Mouse (Mus musculus): ENCODE measurements around the gene Shb.

The Shb gene

DNA sequence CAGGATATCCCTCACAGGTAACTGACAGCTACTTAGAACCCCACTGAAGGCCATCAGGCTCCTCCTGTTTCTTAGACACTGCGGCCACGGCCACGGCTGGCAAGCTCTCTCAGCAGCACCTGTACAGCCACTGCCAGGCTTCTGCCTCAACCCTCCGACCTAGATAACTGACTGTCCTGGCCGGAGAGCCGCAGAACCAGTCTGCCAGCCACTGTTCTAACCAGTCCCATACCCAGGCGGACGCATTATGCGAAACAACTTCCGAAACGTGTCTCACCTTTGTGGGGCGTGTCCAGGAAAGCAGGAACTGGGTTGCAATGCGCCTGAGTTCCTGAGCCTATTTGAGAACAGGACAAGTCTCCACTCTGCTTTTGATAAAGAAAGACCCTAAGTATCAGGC, 50.0 kb downstream of the Shb start:
- DNase-seq (ENCODE audit: low spot score), result no peak

DNA sequence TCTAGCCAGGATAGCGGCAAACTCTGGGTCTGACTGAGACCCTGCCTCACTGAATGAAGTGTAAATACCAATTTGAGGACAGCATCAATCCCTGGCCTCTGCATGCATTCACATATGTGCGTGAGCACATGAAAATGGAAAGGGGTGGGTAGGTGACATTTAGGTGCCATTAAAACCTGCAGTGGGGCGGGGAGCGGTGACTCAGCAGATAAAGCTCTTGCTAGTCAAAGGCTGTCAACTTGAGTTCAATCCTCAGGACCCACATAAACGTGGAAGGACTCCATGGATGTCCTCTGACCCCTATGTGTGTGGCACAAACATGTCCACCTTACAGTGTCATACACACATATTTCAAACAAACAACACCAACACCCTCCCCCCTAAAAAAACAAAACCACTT, 50.8 kb downstream of the Shb start:
- DNase-seq (ENCODE audit: low spot score), result no peak

DNA sequence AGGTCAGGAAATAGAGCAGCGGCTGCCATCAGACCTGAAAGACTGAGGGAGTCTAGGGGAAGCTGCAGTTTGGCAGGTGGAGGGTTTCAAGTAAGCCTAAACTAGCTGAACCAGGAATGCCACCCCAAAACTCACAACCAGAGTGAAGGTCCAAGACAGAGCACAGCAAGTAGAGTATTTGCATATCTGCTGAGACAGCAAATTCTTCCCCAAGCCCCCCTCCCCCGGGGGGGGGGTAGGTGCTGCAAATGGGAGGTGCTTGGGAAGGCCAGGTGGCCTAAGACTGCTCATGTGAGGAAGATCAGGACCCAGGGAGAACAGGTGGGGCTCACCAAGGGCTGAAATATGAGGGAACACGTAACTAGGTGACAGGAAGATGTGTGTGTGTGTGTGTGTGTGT, 51.7 kb downstream of the Shb start:
- no peak for DNase-seq (ENCODE audit: low spot score)

DNA sequence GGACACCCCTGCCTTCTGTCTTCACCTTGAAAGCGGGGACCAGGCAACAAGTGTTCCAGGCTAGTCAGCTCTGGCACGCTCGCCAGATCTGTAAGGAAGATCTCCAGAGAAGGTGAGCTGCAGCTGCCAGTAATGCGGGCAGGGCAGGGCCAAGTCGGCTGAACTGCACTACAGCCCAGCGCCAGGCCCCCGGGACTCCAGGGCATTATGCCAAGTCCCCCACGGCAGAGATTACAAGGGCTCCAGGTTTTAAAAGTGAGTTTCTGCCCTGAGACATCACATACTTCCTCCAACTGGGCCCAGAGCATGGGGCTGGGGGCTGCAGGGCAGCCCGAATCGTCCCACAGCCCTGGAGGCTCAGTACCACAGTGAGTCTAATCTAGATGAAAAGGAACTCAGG, 52.8 kb downstream of the Shb start:
- no peak for DNase-seq (ENCODE audit: low spot score)

DNA sequence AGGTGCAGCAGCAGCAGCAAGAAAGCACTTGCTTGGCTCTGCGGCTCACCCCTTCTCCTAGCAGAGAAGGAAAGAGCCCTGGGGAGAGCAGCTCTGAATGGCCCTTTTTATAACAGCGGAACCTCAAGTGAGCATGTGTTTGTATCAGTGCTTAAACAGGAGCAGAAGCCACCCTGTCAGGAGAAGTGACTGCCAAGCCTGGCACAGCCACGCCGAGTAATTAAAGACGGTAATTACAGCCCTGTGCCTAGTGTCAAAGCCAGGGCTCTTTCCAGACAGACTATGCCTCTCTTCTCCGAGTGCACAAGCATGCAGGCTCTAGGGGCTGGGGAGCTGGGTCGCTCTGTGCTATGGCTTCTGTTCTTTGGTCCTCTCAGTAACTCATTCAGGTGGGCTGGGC, 54.1 kb downstream of the Shb start:
- DNase-seq (ENCODE audit: low spot score), result no peak

DNA sequence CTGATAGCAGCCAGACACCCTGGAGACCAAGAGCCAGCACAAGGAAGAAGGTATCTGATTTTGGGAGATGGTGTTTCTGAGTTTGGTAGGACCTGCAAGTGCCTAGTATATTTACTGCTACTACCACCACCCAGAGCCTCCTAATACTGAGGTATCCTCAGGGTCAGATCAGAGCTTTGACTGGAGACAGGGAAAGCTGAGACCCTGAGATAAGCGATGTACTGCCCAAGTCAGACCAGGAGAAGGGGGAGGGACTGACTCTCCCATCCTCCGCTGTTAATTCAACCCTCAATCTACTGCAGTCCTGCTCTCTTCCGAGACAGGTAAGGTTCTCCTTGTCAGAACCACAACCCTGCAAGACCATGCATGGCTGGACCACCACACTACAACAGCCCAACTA, 55.2 kb downstream of the Shb start:
- no peak for DNase-seq (ENCODE audit: low spot score)

DNA sequence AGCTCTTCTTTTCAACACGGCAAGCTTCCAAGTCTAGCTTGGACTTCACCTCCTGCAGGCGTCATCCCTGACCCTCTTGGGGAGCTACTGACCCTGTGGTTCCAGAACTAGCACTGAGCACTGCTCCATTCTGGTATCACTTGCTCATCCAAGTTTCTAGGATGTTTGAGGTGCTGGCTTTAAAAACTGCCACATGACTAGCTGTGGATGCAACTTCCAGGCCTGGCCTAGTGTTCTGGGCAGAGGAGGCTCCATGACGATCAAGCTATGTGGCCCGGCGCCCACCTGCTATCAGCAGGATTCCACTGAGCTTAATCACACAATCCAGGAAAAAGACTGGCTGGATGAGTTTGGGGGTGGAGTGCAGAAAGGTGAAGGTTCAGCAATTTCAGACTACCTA, 57.4 kb downstream of the Shb start:
- DNase-seq (ENCODE audit: low spot score), result no peak

DNA sequence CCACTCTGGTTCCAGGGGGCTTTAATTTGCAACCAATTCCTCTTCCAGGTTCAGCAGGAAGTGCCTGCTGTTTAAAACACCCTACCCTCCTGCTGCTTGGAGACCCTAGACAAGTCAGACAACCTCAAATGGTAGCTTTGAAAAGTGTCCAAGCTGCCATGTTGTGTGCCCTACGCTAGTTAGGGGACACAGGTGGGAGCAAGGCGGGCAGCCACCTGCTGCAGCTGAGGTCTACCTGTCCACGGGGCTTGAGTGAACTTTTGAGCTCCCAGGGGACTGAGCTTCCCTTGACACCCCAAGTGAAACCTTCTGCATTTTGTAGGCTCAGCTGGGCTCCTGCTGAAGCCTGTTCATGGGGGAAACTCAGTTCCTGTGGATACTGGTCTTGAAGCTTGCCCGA, 58.1 kb downstream of the Shb start:
- DNase-seq (ENCODE audit: low spot score), result no peak

DNA sequence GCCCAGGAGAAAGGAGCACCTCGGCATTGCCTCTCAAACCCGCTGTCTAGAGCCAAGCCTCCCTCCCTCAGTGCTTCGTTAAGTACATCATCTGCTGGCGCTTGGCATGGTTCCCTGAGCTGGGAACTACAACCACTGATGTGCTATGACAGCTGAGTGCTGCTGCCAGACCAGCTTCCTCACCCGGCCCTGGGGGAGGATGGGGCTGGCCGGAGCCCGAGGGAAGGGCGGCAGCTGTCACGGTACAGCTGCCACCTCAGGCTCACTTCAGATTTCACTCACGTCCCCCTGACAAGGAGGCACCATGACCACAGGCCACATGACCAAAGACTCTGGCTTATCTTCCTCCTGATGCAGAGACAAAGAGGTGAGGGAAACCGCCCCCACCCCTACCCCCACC, 59.1 kb downstream of the Shb start:
- peak; percentile 60 for DNase-seq (ENCODE audit: low spot score)

DNA sequence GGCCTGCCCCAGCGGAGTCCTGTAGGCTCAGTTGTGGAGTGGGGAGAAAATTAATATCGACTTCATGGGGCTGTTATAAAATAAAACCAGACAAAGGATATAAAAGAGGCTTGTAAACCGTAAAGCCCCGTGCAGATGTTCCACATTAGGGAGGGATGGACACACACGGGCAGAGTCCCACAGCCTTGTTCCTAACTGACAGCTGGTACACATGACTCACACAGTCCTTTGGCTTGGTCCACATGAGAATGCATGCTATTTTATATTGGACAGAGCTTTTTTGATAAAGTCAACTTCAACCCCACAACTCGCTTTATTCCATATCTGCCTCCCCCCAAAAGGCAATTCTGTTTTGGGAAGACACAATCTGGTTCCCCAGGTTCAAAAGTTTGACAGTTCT, 59.6 kb downstream of the Shb start:
- DNase-seq (ENCODE audit: low spot score), result no peak

DNA sequence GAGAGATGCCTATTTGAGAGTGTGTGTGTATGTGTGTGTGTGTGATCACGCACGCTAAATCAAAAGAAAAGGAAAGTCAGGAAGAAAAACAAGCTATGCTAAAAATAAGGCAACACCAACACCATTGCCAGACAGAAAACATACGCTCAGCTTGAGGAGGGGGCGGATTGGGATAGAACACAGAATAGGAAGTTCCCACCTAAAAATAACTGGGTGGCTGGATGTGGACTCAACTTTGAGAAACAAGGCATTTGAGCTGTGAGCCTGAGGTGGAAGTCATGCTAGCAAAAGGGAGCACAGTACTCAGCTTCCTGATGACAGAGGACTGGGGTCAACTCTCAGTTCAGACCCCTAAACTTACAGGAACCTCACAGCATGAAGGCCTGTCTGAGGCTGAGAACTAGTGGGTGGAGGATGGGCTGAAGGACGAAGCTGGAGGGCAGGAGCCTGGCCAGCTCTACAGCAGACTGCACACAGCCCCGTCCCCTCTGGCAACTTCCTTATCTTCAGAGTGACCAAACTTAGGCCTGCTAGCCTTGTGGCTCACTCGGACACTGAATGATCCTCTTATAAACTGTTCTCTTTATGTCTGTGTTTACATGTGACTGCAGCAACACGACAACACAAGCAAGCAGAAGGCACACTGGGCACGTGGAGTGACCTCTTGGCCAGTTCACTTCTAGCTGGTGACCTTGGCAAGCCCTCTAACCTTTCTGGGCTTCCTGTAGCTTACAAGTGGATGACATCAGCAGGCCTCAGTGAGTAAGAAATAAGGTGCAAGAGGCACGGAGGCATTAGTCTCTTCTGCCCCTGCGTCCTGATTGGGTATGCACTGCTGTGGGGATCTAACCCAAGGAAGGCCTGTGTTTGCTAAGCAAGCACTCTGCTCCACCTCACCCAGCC, 60.4 kb downstream of the Shb start:
- no peak for DNase-seq (ENCODE audit: low spot score)

DNA sequence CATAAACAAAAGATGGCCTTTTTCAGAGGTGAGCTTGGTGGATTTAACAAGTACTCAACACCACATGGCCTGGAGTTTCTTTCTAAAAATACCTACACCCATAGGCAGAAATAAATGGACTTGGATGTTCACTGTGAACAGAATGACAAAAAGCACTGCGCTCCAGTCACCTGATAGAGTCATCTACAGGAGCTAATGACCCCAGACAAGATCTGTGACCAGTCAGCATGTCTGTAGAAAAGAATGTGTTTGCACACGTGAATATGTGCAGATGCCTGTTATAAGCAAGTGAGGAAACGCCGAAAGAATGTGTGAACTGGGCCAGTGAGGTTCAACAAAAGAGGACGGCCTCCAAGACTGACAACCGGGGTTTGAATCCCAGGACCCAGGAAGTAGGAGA, 63.2 kb downstream of the Shb start:
- DNase-seq (ENCODE audit: low spot score), result no peak

DNA sequence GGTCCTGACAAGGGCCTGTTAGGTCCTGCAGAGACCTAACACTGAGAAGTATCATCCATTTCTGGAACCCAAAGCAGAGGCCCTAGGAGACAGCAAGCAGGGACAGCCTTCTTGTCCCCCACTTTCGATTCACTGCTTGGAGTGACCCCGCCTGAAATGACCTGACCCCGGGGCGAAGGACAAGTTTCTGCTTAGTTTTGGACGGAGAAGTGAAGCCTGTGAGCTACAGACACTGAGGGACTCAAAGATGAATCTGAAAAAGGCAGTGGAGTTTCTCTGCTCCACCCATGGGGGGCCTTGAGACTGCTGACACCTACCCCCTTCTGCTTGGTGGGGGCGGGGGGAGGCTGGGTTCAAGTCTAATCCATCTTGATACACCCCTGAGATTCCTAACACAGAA, 63.8 kb downstream of the Shb start:
- DNase-seq (ENCODE audit: low spot score), result no peak

DNA sequence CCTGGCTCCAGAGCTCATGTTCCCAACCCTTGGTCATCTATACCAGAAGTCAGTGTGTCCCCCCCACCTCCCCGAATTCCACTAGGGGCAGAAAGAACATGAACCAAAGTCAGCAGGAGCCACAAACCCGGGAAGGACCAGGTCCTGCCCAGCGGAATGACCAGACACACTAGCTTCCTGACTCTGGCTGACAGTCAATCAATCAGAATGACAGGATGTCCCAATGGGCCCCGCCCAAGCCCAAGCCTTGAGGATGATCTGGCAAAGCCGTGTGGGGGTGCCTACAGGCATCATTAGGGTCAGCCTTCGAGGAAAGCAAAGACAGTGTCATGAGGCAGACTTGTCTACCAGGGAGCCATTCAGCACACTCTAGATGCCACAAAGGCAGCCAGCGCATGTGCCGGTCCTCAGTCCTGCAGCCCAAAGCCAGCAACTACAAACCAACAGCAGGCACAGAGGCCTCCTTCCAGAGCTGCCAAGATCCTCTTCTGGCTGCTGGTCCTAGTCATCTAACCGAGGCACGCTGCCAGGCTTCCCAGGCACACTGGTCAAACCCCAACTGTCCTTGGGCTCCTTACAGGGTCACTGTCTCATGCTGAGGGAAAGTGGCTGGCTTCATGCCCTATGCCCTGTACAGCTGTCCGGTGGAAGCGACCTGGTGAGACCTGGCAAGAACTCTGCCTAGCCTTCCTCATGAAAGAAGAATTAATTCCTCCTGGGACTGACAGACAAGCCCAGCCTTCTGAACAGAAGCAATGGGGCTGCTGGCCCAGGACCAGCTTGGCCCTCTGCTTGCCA, 65.0 kb downstream of the Shb start:
- DNase-seq (ENCODE audit: low spot score), result peak; percentile 26

DNA sequence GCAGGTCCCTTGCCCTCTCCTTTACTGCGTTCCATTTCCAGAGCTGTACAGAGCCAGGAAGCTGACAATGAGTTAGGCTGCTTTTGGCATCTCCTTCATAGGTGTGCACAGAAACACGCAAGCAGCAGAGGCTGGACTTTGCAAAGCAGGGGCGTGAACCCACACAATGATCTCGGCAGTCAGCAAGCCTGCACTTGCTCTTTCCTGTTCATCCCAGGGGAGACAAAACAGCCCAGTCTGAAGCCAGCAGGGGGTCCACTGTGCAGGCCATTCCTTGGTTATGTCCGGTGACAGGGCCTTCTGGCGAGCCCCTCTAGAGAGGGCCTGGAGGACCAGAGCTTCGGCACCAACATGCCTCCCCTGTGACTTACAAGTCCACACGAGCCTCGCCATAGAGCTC, 67.3 kb downstream of the Shb start:
- DNase-seq (ENCODE audit: low spot score), result no peak

DNA sequence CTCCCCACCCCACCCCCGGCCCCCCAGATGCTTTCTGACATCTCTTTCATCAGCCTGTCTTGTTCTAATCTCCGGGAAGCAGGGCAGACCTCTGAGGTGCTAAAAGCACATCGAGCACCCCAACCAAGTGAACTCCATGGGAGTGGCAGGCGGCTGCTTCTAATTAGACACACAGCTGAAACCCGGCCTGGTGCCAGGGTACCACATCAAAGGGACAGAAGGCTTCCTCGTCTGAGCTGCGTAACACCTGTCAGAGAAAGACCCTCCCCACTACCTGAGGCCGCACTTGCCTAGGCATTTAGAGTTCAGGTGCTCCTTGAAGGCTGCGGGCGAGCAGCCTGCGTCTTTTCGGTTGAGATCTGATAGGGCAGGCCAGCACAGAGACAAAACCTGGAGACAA, 67.7 kb downstream of the Shb start:
- no peak for DNase-seq (ENCODE audit: low spot score)

DNA sequence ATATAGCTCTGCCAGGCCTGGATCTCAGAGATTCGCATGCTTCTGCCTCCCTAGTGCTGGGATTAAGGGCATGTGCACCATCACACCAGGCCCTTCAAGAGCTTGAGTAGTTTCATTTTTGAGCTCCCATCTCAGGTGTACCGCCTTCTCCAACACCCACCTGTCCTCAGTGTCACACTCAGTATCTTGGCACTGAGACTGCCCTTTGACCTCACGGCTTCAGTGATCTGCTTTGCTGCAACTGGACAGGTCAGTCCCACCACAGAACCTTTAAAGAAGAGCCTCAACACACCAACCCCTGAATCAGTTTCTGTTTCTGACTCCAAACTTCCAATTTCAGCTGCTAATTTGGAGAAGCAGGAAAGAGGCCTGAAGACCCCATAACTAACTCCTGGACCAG, 68.1 kb downstream of the Shb start:
- no peak for DNase-seq (ENCODE audit: low spot score)

DNA sequence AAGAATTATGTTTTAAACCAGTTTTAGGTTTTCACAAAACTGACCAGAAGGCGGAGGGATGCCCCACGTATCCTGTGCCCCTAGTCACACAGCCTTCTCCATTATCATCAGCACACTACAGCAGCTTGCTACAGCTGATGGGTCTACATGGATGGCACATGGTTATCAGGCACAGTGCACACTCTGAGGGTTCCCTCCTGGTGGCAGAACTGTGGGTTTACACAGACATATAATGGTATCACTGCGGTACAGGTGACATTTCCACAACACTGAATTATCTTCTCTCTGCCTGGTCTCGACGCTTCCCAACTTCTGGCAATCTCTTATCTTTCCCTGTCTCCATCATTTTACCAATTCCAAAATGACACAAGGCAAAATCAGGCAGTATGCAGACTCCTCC, 69.6 kb downstream of the Shb start:
- DNase-seq (ENCODE audit: low spot score), result no peak

DNA sequence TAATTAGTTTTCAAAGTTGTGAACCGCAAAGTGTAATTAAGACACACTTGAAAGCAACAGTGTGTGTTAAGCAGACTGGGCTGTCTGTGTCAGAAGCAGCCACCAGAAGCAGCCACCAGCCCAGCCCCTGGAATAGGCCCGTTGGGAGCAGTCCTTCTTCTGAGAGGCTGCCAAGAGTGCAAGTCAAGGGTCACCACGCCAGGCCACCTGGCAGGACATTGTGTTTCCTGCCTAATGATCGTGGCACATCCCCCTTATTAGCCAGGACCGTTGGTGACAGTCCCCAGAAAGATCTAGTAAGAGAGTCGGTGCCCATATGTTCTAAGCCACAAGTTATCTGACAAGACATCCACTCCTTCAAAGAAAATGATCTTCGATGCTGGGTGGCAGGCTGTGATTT, 70.6 kb downstream of the Shb start:
- no peak for DNase-seq (ENCODE audit: low spot score)

DNA sequence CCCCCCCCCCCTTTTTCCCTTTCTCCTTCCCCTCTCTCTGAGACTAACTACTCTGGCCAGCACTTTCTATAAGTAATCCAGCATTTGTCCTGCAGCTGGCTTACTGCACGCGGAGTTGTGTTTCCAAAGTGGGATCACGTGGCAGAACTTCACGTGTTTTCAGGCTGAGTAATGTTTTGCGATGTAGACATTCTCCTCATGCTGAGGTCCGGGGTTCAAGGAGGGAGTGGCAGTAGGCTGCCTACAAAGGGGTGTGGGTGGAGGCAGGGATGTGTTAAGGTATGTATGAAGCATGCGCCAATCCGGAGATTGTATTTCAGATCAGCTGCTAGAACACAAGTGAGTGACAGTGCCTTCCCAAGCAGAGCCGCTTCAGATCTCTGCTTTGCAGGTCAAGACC, 72.9 kb downstream of the Shb start:
- DNase-seq (ENCODE audit: low spot score), result no peak

DNA sequence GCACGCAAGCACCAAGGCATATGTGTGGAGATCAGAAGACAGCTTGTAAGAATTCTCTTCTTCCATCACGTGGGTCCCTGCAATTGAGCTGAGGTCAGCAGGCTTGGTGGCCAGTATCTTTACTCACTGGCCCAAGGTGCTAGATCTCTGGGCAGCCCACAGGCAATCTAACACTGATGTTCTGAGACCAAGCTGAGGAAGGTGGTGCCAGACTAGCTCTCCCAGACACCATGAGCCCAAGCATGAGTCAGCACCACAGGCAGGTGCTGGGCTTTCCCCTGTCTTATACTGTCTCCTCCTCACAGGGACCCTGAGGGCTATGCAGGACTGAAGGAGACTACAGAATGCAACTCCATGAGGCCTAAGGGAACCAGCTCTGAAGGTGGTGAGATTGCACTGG, 74.7 kb downstream of the Shb start:
- DNase-seq (ENCODE audit: low spot score), result no peak

DNA sequence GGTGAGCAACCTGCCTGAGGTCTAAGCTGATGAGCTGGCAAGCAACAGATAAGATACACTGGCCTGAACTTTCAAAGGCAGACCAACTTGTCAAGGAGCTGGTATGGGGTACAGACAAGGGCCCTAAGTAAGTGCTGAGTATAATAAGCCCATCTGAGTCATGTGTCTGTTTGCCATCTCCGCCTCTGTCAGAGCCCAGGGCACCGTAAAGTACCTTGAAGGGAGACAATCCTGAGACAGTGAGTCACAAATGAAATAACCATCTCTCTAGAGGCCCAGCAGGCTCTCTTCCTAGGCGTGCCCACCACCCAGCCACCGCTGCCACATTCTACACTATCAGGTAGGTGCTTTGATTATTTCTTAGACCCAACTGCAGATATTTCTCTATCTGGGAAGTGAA, 77.3 kb downstream of the Shb start:
- DNase-seq (ENCODE audit: low spot score), result no peak

DNA sequence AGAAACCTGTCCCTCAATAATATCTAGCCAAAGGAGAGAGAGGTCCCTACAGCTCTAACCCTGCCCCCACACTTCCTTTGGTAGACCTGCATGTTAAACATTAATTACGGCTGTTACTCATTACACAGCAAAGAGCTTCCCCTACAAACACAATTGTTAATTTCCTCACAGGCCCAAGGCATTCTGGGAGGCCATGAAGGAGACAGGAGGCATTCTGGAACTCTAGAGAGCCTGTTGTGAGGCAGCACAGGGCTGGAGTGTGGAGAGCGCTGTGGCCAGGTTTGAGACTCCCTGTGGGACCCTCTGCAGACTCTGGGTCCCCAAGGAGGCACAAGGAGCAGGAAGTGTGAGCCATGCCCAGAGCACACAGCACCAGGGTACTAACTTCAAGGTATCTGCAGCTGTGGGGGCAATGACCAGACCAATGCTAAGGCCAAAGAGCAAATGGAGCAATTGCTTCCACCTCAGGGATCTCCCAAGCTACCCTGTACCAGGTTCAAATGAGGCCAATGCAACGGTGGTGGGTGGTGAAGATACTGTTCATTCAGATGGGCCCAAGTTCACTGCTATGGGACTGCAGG, 78.9 kb downstream of the Shb start:
- no peak for DNase-seq (ENCODE audit: low spot score)
